Mouse (Mus musculus) hematopoietic multipotent progenitor cell, adult 10-12 weeks (in vitro differentiated cells): ENCODE measurements around the gene Tnk2. TPM values are rescaled to one million over a fixed set of nuclear protein-coding genes. Genes with fewer than 3 reads are reported as not detected.

Source experiments
- polyA plus RNA-seq: library from polyadenylated mRNA; stranded (reverse); fragments of >175 nt; gene quantifications from 2 replicates; pipeline ENCODE4 v1.2.3, GENCODE M21; 2012; ENCODE audit warnings: low replicate concordance

The Tnk2 gene
- 311 and 674 TPM in 2 replicates for polyA plus RNA-seq

GRCm38 (mm10) chr16:32643661-32644061 lies at the start of gene Tnk2:
TSS of gene Tnk2 (plus strand) at chr16:32643874.

GRCm38 (mm10) chr16:32608712-32609400 lies 34.8 kb upstream of the Tnk2 start, which contains the start of gene Tfrc:
TSS of gene Tfrc (plus strand) at chr16:32608920.

Other genes with a start within 250 kb of the Tnk2 start
- not detected in 2 replicates for gene Tm4sf19, start 243.4 kb upstream of the Tnk2 start, polyA plus RNA-seq
- 0.52 and 1.8 TPM in 2 replicates for gene Tctex1d2, start 224.2 kb upstream of the Tnk2 start, polyA plus RNA-seq
- 5.0 and 18.5 TPM in 2 replicates for gene Pcyt1a, start 213.0 kb upstream of the Tnk2 start, polyA plus RNA-seq
- not detected in 2 replicates for gene Slc51a, start 156.0 kb upstream of the Tnk2 start, polyA plus RNA-seq
- not detected in 2 replicates for gene Zdhhc19, start 147.6 kb upstream of the Tnk2 start, polyA plus RNA-seq
- 0.64 and 11.6 TPM in 2 replicates for gene Tfrc, start 35.0 kb upstream of the Tnk2 start, polyA plus RNA-seq
- gene Muc4, start 92.0 kb downstream of the Tnk2 start, polyA plus RNA-seq, result 0.01 TPM in 1 of 2 replicates, not detected in the other
- gene Muc20, start 153.6 kb downstream of the Tnk2 start, polyA plus RNA-seq, result 0.34 and 0.39 TPM in 2 replicates
- not detected in 2 replicates for gene Smbd1, start 166.6 kb downstream of the Tnk2 start, polyA plus RNA-seq
- 99.9 and 144 TPM in 2 replicates for gene Fyttd1, start 233.6 kb downstream of the Tnk2 start, polyA plus RNA-seq
- 27.4 and 37.2 TPM in 2 replicates for gene Rubcn, start 233.9 kb downstream of the Tnk2 start, polyA plus RNA-seq